Mouse (Mus musculus): ENCODE results near the gene Scgb1c1.
A peak's percentile ranks its signal among the peaks of the same experiment; 100 is the strongest.

Scgb1c1 gene

DNA sequence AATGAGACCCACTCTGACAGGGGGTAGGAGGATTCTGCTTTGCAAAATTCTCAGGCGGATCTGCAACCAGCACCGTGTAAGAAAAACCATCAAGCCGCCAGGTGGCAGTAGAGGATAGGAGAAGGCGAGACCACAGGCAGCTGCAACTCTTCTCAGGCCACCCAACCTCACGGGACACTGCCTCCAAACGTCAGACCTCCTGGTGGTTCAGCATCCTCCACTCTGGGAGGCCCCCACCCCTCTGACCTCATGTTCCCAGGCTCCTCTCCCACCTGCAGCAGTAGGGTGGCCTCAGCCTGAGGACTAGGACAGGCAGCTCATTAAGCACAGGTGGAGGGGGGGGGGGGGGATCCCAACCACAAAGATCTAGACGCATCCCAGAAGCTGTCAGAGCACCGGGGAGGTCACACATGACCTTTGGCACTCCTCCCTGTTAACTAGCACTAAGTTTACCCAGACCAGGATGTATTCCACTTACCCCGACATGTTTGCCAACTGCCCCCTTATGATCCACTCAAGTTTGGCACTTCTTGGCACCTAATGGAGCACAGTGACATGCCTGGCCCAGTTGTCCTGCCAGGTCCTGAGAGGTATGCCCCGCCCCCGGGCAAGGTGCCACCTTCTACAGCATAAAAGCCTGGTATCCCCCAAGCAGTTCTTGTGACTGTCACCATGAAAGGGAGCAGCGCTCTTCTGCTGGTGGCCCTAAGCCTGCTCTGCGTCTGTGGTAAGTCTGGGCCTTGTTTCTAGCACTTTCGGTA is at the start of gene Scgb1c1:
Gene Scgb1c1 (plus strand): TSS at position 643 of the 761 bp plus-strand sequence.
- peak; percentile 74 to 86 for DNase-seq (ENCODE audit: low spot score in 2 of 2)

DNA sequence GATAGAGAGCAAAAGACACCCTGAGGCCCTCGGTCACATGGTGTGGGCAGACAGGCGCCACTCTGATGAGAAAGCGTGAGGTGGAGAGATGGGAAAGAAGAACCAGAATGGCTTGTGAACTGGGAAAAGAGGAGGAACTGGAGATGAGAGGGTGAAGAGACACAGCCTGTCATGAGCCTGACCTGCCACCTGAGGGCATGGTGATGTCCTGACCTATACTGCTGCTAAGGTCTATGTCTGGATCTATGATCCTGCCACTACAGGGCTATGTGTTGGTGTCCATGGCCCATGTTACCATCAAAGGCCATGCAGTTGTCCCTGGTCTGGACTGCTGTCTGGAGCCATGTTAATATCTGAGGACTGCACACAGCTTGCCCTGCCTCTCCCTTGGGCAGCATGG is 47.7 kb upstream of the Scgb1c1 start:
- DNase-seq (ENCODE audit: low spot score in 2 of 2), result no peak

DNA sequence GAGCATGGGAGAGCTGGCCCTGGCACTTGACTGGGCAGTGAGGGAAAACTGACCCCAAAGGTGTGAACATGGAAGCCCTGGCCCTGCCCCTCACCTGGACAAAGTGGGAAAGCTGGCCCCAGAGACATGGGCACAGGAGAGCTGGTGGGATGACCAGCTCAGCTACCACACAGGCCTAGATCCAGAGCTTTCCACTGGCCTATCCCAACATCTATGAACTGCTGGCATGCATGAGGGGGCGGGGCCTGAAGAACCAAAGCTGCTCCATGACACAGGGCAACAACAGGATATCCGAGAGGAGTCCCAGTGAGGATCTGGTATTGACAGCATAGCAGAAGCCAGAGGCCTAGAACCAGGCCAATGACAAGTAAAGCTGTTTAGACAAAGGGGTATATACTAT is 47.1 kb upstream of the Scgb1c1 start:
- no peak for DNase-seq (ENCODE audit: low spot score in 2 of 2)

DNA sequence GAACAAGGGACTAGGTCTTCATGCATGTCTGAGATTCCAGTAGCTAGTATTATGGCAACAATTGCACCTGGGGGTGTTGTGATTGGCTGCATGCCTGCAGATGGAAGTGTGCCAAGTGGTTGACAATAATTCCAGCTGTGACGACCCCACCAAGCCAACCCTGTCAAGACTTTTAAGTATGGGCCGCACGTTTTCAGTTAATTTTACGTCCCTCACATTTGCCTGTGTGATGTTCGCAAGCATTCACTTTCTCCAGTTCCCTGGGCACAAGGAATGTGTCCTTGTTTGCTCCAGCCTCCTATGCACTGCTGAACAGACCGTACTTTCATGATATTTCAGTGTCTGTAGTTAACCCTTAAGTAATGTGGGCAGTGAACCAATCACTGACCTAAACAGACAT is 42.7 kb upstream of the Scgb1c1 start:
- DNase-seq (ENCODE audit: low spot score in 2 of 2), result no peak

DNA sequence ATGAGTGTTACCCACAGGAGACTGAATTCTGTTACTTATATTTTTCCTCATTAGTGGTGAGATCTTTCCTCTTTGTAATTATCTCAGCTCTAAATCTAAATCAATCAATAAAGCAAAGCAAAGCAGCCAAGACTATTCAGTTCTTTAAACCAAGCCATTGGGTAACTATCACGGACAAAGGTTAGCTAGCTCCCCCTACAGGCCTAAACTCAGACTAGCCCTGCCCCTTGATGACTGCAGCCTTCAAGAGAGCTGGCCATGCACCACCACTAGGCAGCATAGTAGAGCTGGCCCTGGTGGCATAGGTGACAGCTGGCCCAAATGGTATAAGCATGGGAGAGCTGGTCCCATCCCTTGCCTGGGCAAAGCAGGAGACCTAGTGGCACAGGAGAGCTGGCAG is 39.6 kb upstream of the Scgb1c1 start:
- DNase-seq (ENCODE audit: low spot score in 2 of 2), result no peak

DNA sequence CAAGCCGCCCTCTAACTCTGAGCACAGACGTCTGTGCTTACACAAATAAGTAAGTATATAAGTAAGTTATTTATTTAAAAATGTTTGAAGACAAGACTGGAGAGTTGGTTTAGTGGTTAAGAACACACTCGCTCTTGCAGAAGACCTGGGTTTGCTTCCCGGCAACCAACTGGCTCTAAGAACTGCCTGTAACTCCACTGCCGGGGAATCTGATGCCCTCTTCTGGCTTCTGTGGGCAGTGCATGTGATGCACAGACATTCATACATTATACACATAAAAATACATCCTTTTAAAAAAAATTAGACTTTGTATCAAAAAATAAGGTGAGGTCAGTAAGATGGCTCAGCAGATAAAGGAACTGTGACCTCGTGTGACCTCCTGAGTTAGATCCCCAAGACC is 34.9 kb upstream of the Scgb1c1 start:
- DNase-seq (ENCODE audit: low spot score in 2 of 2), result no peak

DNA sequence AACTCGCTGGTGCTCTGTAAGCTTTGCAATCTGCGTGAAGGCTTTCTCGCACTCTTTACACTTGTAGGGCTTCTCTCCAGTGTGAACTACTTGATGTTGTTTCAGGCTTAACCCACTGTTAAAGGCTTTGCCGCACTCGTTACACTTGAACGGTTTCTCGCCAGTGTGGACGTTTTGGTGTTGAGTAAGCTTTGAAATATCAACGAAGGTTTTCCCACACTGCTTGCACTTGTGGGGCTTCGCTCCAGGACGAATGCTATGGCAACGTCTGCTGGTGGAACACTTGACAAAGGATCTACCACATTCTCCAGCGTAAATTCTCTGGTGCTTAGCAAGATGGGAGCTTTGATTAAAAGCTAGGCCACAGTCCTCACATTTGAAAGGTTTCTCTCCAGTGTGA is 33.6 kb upstream of the Scgb1c1 start:
- DNase-seq (ENCODE audit: low spot score in 2 of 2), result no peak

DNA sequence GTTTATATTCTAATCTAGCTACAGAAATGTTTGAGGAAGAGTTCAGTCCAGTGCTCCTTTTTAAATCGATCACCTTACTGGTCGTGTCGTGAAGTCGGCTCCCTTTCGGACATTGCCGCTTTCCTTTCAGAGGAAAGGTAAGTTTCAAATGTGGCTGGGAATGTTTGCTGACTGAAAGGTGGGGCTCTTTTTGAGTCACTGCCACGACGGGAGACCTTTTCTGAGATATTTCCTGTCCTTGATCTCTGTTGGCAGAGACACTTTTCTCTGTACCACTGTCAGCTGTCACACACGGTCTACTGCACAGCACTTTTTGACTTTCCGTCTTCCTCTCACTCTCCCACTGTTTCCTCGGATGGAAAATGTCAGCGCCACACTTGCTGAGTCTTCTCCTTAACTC is 32.5 kb upstream of the Scgb1c1 start:
- DNase-seq (ENCODE audit: low spot score in 2 of 2), result no peak

DNA sequence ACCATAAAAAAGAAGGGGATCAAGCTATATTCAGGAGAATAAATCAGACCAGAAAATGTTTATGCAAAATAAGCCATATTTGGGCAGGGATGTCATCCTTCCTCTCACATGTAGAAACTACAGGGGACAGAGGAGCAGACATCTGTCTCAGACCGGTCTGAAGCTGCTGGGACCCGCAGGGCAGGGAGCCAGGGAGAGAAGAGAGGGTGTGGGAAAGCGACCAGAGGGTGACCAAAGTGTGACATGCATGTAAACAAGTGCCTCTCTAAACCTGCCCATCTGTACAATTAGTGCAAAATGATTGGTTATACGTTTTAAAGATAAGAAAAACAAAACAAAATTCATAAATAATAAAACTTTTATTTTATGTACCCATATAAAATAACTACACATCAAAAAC is 25.2 kb upstream of the Scgb1c1 start:
- DNase-seq (ENCODE audit: low spot score in 2 of 2), result no peak

DNA sequence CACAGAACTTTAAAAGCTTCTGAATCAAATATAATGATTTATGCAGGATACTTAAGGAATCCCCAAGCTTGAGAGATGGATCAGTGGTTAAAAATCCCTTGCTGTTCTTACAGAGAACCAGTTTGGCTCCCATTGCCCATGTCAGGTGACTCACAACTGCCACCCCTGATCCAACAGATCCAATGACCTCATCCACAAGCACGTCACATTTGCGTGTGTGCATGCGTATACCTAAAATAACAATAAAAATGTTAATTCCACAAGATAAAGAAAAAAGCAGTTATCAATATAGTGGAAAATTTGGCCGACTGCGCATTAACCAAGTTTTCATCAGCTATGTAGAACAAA is 24.1 kb upstream of the Scgb1c1 start:
- no peak for DNase-seq (ENCODE audit: low spot score in 2 of 2)

DNA sequence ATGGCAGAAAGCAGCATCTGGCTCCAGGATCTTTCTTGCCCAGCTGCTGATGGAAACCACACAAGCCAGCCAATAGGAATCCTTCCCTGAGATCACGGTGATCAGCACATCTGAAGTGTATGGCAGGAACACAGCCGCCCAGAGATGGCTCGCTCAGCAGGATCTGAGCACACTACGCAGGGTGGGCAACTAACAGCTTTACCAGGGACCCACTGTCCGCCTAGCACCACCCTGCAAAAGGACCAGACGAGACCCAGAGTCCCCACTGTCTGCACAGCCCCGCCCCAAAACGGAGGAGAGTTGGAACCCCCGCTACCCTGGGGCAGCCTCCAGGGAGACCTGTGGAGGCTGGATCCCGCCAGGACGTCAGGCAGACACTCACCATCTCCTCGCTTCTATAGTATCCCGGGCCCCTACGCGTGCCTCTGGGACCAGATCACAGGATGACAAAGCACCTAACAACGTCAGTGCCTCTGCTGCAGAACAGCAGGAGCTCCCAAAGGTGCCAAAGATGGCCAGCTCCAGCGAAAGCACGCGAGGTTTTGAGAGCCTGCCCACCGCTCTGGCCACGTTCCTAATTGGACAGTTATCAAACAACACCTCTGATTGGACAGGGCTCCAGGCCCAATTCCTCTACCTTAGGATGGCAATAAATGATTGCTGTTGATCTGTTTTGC is 23.6 kb upstream of the Scgb1c1 start, which contains the start of gene Zfp941:
Gene Zfp941 (minus strand): TSS at position 526 of the 677 bp plus-strand sequence.
- DNase-seq (ENCODE audit: low spot score in 2 of 2), result no peak

DNA sequence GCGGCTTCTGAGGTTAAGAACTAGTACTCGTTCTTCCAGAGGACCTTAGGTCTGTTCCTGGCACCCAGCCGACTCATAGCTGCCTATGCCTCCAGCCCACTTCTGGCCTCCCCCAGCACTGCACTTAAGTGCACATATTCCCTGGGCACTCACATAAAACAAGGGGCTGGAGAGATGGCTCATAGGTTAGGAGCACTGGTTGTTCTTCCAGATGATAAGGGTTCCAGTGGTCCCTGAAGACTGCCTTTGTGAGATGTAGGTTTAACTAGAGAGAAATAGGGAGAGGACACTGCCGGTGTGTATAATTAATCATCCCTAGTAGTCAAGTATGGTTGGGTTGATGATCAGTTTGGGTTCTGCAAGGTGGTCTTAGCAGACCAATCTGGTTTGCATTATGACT is 22.6 kb upstream of the Scgb1c1 start:
- DNase-seq (ENCODE audit: low spot score in 2 of 2), result no peak

DNA sequence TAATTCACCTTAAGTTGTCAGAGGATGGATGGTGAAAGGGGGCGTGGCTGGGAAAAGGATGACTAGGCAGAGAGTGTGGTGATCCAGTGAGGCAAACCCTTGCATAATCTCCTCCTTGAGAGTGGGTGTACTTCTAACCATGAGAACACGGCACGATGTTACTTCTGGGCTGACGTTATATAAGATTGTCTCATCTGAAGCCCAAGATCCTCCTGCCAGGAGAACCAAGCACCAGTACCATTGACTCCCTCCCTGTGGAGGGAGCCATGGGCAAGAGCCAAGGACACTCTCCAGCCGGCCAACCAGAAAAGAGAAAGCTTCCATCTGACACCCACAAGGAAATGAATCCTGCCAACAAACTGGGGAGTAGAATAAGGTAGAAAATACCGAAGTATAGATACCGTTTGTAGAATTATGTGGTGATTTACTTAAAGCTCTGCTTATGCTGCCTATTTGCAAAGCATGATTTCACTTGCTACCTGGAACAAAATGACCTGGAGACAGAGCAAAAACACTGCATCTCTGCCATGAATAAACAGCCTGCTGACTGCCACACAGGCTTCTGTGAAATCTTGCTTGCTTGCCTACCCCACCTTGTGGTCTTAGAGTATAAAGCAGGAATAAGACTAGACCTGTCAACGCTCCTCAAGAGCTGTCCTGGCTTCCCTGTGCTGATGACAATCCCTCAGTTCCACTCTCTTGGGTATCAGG is 17.0 kb upstream of the Scgb1c1 start:
- peak in 1 of 2 experiments; percentile 18 for DNase-seq (ENCODE audit: low spot score in 2 of 2)

DNA sequence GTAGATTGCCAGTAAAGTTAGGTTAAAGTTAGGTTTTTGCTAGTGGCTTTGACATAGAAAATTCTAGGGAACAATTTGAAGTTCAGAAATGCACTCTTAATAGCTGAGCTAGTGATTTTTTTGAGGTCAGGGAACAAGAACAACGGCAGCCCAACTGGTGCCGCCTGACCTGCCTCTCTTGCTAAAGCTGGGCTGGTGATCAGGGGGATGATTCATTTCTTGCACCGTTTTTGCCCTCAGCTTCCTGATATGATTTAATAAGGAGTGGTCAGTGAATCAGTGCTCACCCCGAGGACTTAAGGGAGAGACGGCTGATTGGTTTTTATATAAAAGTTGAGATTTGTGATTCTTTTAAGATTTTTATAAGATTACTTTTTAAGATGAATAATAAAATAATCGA is 13.9 kb upstream of the Scgb1c1 start:
- no peak for DNase-seq (ENCODE audit: low spot score in 2 of 2)

DNA sequence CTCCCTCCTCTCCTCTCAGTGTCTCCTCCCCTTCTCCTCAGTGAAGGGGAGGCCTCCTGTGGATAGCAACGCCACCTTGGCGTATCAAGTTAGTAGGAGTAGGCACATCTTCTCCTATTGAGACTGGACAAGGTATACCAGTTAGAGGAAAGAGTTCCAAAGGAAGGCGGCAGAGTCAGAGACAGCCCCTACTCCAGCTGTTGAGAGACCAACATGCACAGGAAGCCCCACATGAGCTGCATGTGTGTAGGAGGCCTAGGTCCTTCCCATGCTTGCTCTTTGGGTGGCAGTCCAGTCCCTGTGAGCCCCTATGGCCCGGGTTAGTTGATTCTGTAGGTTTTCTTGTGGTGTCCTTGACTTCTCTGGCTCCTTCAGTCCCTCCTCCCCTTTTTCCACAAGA is 12.0 kb upstream of the Scgb1c1 start:
- DNase-seq (ENCODE audit: low spot score in 2 of 2), result no peak

DNA sequence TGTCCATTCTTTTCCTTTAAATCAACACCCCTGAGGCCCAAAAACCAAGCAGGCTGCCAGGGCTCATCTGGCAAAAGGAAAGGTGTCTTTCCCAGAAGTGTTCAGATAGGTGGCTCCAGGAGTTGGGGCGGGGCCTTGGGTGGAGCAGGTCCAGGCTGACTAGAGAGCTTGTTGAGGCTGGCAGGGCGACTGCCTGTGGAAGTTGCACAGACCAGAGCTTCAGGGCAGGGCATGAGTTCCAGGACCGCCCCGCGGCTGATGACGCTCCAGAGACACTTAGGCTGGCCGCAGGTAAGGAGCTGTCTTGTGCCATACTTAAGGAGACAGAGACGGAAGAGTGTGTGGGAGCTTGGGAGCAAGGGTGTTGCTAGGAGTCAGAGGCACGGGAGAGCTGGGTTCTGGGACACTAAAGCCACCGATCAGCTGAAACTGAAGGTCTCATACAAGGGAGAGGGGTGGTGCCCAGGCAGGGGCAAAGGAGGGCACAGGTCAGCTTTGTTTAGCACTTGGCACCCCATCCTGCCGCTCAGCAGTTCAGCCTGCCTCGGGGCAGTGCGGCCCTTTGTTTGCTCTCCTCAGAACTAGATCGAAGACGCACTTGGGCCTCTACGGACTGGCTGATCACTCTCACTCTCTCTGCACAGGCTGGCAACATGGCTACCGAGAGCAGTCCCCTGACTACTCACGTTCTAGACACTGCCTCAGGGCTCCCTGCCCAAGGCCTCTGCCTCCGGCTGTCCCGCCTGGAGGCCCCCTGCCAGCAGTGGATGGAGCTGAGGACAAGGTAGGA is 10.2 kb upstream of the Scgb1c1 start, which contains the start of gene Urah:
Gene Urah (plus strand): TSS at position 51 of the 790 bp plus-strand sequence.
- no peak for DNase-seq (ENCODE audit: low spot score in 2 of 2)

DNA sequence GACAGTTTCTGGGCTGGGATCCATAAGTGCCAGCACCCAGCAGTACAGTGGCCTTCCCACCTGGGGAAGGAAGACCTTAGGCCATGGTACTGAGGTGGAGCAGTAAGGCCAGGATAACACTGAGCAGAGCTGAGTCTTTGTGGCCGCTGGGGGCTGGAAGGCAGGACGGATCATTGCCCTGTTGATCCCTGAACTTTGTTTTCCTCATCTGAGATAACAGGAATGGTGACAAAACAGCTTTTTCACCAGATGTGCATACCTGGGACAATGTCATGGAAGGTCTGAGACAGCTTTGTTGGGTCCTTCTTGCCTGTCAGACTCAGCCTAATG is 9.6 kb upstream of the Scgb1c1 start:
- DNase-seq (ENCODE audit: low spot score in 2 of 2), result no peak

DNA sequence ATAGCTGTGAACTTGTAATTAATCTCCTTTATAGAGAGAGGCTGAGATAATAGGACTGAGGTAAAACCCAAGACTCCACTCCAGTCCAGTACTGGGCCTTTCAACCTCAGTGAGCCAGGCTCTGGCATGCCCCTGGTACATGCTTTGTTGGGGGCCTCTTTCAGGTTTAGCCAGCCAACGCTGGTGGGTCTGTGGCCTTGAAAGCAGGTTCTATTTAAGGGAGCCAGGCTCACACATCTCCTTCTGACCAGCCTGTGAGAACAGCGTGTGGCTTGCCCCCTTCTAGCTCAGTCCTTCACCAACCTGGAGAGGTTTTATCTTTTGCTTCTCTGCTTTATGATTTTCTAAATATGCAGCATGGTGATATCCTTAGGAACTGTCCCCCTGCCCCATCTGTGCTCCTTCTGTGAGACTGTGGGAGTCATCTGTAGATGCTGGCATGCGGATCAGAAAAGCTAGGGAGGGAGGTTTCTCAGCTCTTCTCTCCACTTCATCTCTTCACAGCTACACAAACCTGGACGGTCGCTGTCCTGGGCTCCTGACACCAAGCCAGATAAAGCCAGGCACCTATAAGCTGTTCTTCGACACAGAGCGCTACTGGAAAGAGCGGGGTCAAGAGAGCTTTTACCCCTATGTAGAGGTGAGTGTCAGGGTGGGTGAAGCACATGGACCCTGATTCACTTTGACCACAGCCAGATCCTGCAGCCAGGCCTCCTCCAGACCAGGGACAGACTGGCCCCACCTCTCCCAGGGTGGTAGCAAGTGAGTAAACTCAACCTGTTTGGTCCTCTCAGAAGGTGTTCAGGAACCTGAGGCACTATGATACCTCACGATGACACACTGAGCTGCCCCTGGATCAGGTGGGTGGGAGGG is 8.9 kb upstream of the Scgb1c1 start:
- no peak for DNase-seq (ENCODE audit: low spot score in 2 of 2)

DNA sequence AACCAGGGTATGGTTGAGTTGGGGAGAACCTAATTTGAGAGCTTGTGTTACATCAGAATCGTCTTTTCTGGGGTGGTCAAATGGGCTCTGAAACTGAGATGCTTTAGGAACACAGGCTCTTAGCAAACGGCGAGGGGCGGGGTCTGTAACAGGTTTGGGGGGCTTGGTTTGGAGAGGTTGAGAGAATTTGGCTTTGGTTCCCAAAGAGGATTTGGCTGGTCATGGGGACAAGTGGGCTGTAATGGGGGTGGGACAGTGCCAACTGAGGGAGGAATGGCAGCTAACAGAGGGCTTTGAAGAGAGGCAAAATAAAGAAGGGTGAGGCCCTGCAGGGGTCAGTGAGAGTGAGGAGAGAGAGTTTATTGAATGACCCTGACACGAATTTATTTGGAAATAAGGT is 5.8 kb upstream of the Scgb1c1 start:
- DNase-seq (ENCODE audit: low spot score in 2 of 2), result no peak

DNA sequence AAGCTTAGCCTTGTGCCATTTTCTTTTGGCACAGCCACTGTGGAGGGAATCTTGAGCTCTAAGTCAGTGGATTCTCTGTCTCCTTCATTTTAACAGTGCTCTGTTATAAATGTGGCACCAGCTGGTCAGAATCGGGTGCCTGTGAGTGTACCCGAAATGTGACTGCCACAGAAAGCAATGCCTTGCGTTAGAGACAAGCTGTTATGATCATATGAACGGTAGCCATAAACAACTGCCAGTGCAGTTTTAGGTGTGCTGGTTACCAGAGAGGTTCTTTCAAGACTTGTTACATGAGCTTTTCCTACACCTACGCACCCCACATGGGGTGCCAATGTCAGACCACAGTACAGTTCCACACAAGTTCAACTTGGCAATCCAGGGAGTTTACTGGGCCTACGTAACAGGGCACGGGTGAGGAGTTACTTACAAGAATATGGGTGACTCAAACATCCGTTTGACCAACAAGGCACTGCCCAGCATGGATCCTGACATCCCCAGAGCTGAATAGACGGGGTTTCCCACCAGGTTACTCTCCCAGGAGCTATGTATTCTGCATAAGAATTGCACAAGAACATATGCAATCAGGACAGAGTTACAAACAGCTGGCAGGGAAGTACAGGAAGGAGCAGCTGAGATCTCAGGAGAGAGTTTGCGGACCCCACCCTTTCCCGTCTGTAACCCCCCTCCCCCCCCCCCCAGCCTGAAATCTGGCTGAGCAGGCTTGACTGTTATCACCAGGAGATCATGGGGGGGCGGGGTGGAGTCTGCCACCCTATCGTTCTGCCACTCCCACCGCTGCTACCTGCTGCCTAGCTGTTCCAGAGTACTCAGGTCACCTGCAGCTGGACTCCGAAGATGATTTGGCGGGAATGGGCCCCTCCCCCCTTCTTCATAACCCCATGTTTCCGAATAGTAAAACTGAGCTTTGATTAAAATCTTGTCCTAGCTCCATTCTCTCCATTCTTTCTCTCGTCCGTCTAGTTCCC is 4.3 kb upstream of the Scgb1c1 start:
- DNase-seq (ENCODE audit: low spot score in 2 of 2), result no peak

All from heart, adult 9 months (tissue).